In the genomic region with DNA sequence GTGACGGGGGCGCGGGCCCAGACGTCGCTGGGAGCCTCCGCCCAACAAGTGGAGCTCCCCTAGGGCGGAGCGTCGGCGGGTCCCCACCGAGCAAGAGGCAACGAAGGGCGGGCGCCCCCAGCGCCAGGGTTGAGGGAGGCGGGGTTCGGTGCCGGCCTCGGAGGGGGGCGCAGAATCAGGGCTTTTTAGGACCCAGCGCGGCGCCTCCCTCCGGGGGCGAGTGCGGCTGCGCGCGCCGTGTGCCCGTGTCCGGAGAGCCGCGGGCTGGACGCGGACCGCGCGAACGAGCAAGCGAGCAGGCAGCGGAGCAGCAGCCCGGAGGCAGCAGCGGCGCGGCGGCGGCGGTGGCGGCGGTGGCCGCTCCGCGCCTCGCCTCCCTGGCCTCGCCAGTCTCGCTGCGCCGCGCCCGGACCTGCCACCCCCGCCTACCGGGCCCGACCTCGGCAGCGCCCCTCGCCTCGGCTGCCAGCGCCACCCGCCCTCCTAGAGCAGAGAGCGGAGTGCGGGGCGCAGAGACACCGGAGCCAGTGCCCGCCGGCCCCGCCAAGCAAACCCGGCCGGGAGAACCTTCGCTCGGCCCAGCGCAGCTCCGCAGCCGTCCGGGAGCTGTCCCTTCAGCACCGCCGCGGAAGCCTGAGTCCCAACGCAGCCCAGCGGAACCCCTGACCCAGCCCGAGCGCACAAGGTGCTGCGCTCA, we compare ENCODE assay signal across 9 mouse cellular contexts. TPM values are rescaled to one million over a fixed set of nuclear protein-coding genes. Genes with fewer than 3 reads are reported as not detected.
DNase-seq lines count a peak whose midpoint lies in the region; ATAC-seq and TF ChIP-seq lines count a peak whose summit lies in the region.
"Had no signal": no experiment of that assay in that cellular context is flagged by ENCODE, and none has a peak within 500 bp of the region (broad histone marks: within the 10 kb centered on the region; RNA-seq: fewer than 3 reads in every experiment).

A gene (plus strand): TSS at position 267 of the 697 bp plus-strand sequence.

- DNase-seq in adrenal gland, postnatal 10 days: peak; percentile 93
- DNase-seq in embryo, embryonic 11.5 days (ENCODE audit: low read depth, low spot score): peak; percentile 63
- peak; percentile 69 to 77 for DNase-seq in heart, adult 2 months
- DNase-seq in kidney, adult 11 months: peak; percentile 58
- DNase-seq in limb, embryonic 11.5 days (ENCODE audit: low spot score): peak; percentile 92
- peak in 1 of 2 experiments; percentile 75 for DNase-seq in spleen, adult 2 months (ENCODE audit: low read depth in 1 of 2, low spot score in 2 of 2)

- no peak for TF ChIP-seq CTCF in heart, adult 2 months (IDR thresholded peaks at IDR 0.05)
- no peak for TF ChIP-seq CTCF in spleen, adult 2 months (IDR thresholded peaks at IDR 0.05; ENCODE audit: extremely low read depth, insufficient read depth, insufficient read length, insufficient replicate concordance)

- peak; percentile 65 for ATAC-seq in limb, embryonic 11.5 days (ENCODE audit: insufficient number of reproducible peaks, low FRiP score, low TSS enrichment, low read depth)
- ATAC-seq in midbrain, embryonic 13.5 days: peak; percentile 76
- ATAC-seq in erythroblast, adult 5-6 weeks (replicated peaks; ENCODE audit: low FRiP score, poor library complexity, severe bottlenecking): no peak

- no peaks in the 10 kb centered on the region for H3K9me3 ChIP-seq in limb, embryonic 11.5 days (ENCODE audit: control insufficient read depth, low read length)
- H3K9me3 ChIP-seq in midbrain, embryonic 13.5 days: no peaks in the 10 kb centered on the region

- H3K4me2 ChIP-seq in limb, embryonic 11.5 days (ENCODE audit: low read depth, severe bottlenecking): peak within 1 kb of the TSS; percentile 74
- peak within 1 kb of the TSS; percentile 75 for H3K4me2 ChIP-seq in midbrain, embryonic 13.5 days (replicated peaks)

- H3K27me3 ChIP-seq in heart, adult 2 months (ENCODE audit: control insufficient read depth, insufficient read depth, low read length): peaks cover 15% of the 10 kb centered on the region
- H3K27me3 ChIP-seq in limb, embryonic 11.5 days (ENCODE audit: control insufficient read depth, insufficient read depth, low read length): peaks cover 70% of the 10 kb centered on the region
- H3K27me3 ChIP-seq in midbrain, embryonic 13.5 days: peaks cover 63% of the 10 kb centered on the region
- H3K27me3 ChIP-seq in spleen, adult 2 months (ENCODE audit: control insufficient read depth, insufficient read depth, low read length): peaks cover 21% of the 10 kb centered on the region

- intact Hi-C loops in heart, adult 2 months (cut with DNase I): loop anchor here (10.0 kb wide), 1 partner anchor 318 kb away; a partner anchor contains a TSS

- H3K79me2 ChIP-seq in heart, adult 2 months (replicated peaks; ENCODE audit: control insufficient read depth, insufficient read depth, low read length): no peaks in the 10 kb centered on the region

- TF ChIP-seq EP300 in heart, adult 2 months (IDR thresholded peaks at IDR 0.05; ENCODE audit: insufficient read depth, low read depth, low read length): no peak

- H3K4me3 ChIP-seq in heart, adult 2 months: no peak within 1 kb of the TSS; the same call in 1 of the 2 replicates
- peak within 1 kb of the TSS; percentile 28 for H3K4me3 ChIP-seq in limb, embryonic 11.5 days (ENCODE audit: low read depth, low read length)
- peak within 1 kb of the TSS; percentile 69 for H3K4me3 ChIP-seq in midbrain, embryonic 13.5 days (replicated peaks)
- H3K4me3 ChIP-seq in spleen, adult 2 months (ENCODE audit: extremely low read depth, insufficient read depth, insufficient read length): peak within 1 kb of the TSS; percentile 49; the same call in 1 of the 2 replicates

- WGBS in heart, adult 2 months: under 1% methylated on average over 83 of the region's 93 CpGs
- 1% methylated on average over 38 of the region's 93 CpGs for WGBS in limb, embryonic 11.5 days
- 1% methylated on average over 68 of the region's 93 CpGs for WGBS in midbrain, embryonic 13.5 days
- WGBS in spleen, adult 2 months: under 1% methylated on average over 77 of the region's 93 CpGs

- H3K9ac ChIP-seq in heart, adult 2 months (ENCODE audit: low read depth, low read length): no peak within 1 kb of the TSS
- H3K9ac ChIP-seq in limb, embryonic 11.5 days (ENCODE audit: low read length): no peak within 1 kb of the TSS
- peak within 1 kb of the TSS; percentile 83 for H3K9ac ChIP-seq in midbrain, embryonic 13.5 days (replicated peaks)

- no peak within 1 kb of the TSS for H3K27ac ChIP-seq in heart, adult 2 months
- no peak within 1 kb of the TSS for H3K27ac ChIP-seq in limb, embryonic 11.5 days (replicated peaks; ENCODE audit: low read depth, low read length)
- H3K27ac ChIP-seq in midbrain, embryonic 13.5 days: peak within 1 kb of the TSS; percentile 89
- H3K27ac ChIP-seq in spleen, adult 2 months (ENCODE audit: insufficient read depth, low read length): no peak within 1 kb of the TSS
- H3K27ac ChIP-seq: macrophage had no signal

- TF ChIP-seq POLR2A in heart, adult 2 months (IDR thresholded peaks at IDR 0.05; ENCODE audit: insufficient read depth, low read depth, low read length): no peak
- TF ChIP-seq POLR2A in spleen, adult 2 months (IDR thresholded peaks at IDR 0.05; ENCODE audit: low read depth, low read length): no peak

- no peaks in the 10 kb centered on the region for H3K4me1 ChIP-seq in heart, adult 2 months (ENCODE audit: control insufficient read depth, insufficient read depth, low read length)
- H3K4me1 ChIP-seq in limb, embryonic 11.5 days (ENCODE audit: control insufficient read depth, insufficient read depth, low read length): 0 out of 2 replicates have a peak, but pooled peaks cover 3% of the 10 kb centered on the region
- H3K4me1 ChIP-seq in midbrain, embryonic 13.5 days (replicated peaks): peaks cover 55% of the 10 kb centered on the region
- H3K4me1 ChIP-seq in spleen, adult 2 months (ENCODE audit: control insufficient read depth, insufficient read depth, insufficient read length): peaks cover 27% of the 10 kb centered on the region

- H3K36me3 ChIP-seq in heart, adult 2 months (ENCODE audit: control insufficient read depth, insufficient read depth, low read length): no peaks in the 10 kb centered on the region
- H3K36me3 ChIP-seq in limb, embryonic 11.5 days (ENCODE audit: control insufficient read depth, insufficient read depth, low read length): no peaks in the 10 kb centered on the region
- no peaks in the 10 kb centered on the region for H3K36me3 ChIP-seq in midbrain, embryonic 13.5 days
- H3K36me3 ChIP-seq in spleen, adult 2 months (ENCODE audit: control insufficient read depth, insufficient read depth, low read length): no peaks in the 10 kb centered on the region

RNA-seq across cellular contexts. Expression of the gene that starts here (rescaled TPM):
- 1 to 10 TPM in 1 of 2 experiments, under 1 TPM in 1; 0.63 to 1.7 TPM for total RNA-seq in adrenal gland, postnatal 10 days (2021)
- under 1 TPM; 0.09 to 0.21 TPM for total RNA-seq in heart, adult 2 months (2021)
- 0.10 and 0.41 TPM in 2 replicates for polyA plus RNA-seq in heart, adult 2 months (2012; rRNA removed)
- polyA plus RNA-seq in limb, embryonic 11.5 days (2014; fragmentation: Nextera tagmentation; extraction: Ambion mirVana): 0.05 and 0.13 TPM in 2 replicates
- polyA plus RNA-seq in midbrain, embryonic 13.5 days (2015; fragmentation: Nextera tagmentation; extraction: Ambion mirVana): 8.0 and 8.5 TPM in 2 replicates
- polyA plus RNA-seq in spleen, adult 2 months (2012; rRNA removed): 1.2 and 1.4 TPM in 2 replicates
- total RNA-seq in erythroblast, adult 5-6 weeks (2015; ENCODE audit: low replicate concordance): not detected in 2 replicates
- total RNA-seq in erythroblast, adult 5-6 weeks (2017; ENCODE audit: low replicate concordance): not detected in 2 replicates
- polyA plus RNA-seq: macrophage had no signal

Comparison
In these comparisons a context has a peak if more than half of its experiments do, and no peak if none do; other contexts are left out.
1. Peak in DNase-seq in heart, adult 2 months; RNA of the gene not detected or under 1 TPM.
2. Peak in DNase-seq, ATAC-seq, H3K4me3 ChIP-seq and H3K4me2 ChIP-seq in limb, embryonic 11.5 days; RNA of the gene not detected or under 1 TPM.